In the genomic region with DNA sequence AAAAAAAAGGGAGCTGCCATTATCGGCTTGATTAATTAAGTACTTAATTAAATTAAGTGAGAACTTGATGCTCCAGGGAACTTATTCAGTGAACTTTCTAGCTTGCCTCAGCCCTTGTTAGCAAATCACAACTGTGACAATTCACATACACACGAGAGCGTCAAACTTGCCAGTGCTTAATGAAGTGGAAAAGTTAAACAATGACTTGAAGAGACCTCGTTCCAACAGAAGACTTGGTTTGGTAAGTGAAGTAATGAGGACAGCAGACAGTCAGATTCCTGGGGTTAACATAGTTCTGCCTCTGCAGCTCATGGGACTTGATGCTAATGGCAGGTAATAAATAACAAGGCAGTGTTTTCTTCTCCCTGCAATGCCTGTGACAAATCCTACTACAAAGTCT, we compare ENCODE assay signal across 15 mouse cellular contexts.
A peak's percentile ranks its signal among the peaks of the same experiment; 100 is the strongest.
DNase-seq lines count a peak whose midpoint lies in the region; ATAC-seq lines count a peak whose summit lies in the region.
"Had no signal": no experiment of that assay in that cellular context is flagged by ENCODE, and none has a peak within 500 bp of the region (broad histone marks: within the 10 kb centered on the region; RNA-seq: fewer than 3 reads in every experiment).

No protein-coding gene starts in this region.

- peaks cover 3% of the 10 kb centered on the region; the same call in 1 of the 2 replicates for H3K9me3 ChIP-seq in kidney, embryonic 14.5 days (ENCODE audit: control insufficient read depth, low read length)
- no peaks in the 10 kb centered on the region for H3K9me3 ChIP-seq in heart, embryonic 11.5 days (replicated peaks; ENCODE audit: control insufficient read depth, low read length)

- WGBS in kidney, embryonic 14.5 days: 6% methylated on average over 4 of the region's 4 CpGs
- WGBS in heart, embryonic 11.5 days (ENCODE audit: insufficient replicate concordance): 58% methylated on average over 4 of the region's 4 CpGs

- H3K9ac ChIP-seq in kidney, embryonic 14.5 days (ENCODE audit: low read depth, low read length): no peak overlapping the region
- no peak overlapping the region for H3K9ac ChIP-seq in heart, embryonic 11.5 days (ENCODE audit: low read depth, low read length)
- H3K9ac ChIP-seq: limb, embryonic 13.5 days; liver, postnatal 0 days had no signal

- no peak overlapping the region for H3K4me2 ChIP-seq in kidney, embryonic 14.5 days (replicated peaks; ENCODE audit: low read depth, low read length)
- no peak overlapping the region for H3K4me2 ChIP-seq in heart, embryonic 11.5 days
- H3K4me2 ChIP-seq: limb, embryonic 13.5 days had no signal

- peak; percentile 87; the same call in 1 of the 2 replicates for ATAC-seq in kidney, embryonic 14.5 days (ENCODE audit: low FRiP score, low TSS enrichment)
- no peak for ATAC-seq in heart, embryonic 11.5 days (replicated peaks; ENCODE audit: insufficient number of reproducible peaks, low FRiP score, low TSS enrichment)
- ATAC-seq: intestine, postnatal 0 days; liver, postnatal 0 days had no signal

- peak; percentile 12 for DNase-seq in kidney, adult 11 months
- no peak for DNase-seq in kidney, postnatal 10 days
- DNase-seq in embryo, embryonic 9.5 days (ENCODE audit: extremely low spot score): peak; percentile 35
- DNase-seq in retina, embryonic 14.5 days (ENCODE audit: low spot score): peak; percentile 90
- DNase-seq in left cerebral cortex, postnatal 4 days: no peak
- DNase-seq: cerebellum, postnatal 10 days; heart, adult 11 months; heart, postnatal 10 days; liver, postnatal 0 days; thymus, adult 2 months had no signal

- no peaks in the 10 kb centered on the region for H3K36me3 ChIP-seq in kidney, embryonic 14.5 days (ENCODE audit: control insufficient read depth, insufficient read depth, low read length)
- H3K36me3 ChIP-seq in heart, embryonic 11.5 days (ENCODE audit: control insufficient read depth, insufficient read depth, low read length): no peaks in the 10 kb centered on the region
- H3K36me3 ChIP-seq: limb, embryonic 13.5 days had no signal

- H3K4me3 ChIP-seq in kidney, embryonic 14.5 days (ENCODE audit: low read length): no peak overlapping the region
- H3K4me3 ChIP-seq in heart, embryonic 11.5 days (ENCODE audit: low read depth, low read length): no peak overlapping the region
- H3K4me3 ChIP-seq: limb, embryonic 13.5 days; megakaryocyte, embryonic 14.5 days had no signal

- H3K27ac ChIP-seq in kidney, embryonic 14.5 days (ENCODE audit: low read depth, low read length): no peak overlapping the region
- no peak overlapping the region for H3K27ac ChIP-seq in heart, embryonic 11.5 days (ENCODE audit: low read depth, low read length)
- H3K27ac ChIP-seq: limb, embryonic 13.5 days had no signal

- no peaks in the 10 kb centered on the region for H3K4me1 ChIP-seq in kidney, embryonic 14.5 days (ENCODE audit: control insufficient read depth, insufficient read depth, low read length)
- no peaks in the 10 kb centered on the region for H3K4me1 ChIP-seq in heart, embryonic 11.5 days (ENCODE audit: control insufficient read depth, insufficient read depth, low read length)
- H3K4me1 ChIP-seq: limb, embryonic 13.5 days; megakaryocyte, embryonic 14.5 days had no signal

- intact Hi-C loops in left cerebral cortex, postnatal 4 days (cut with DNase I): no loop called here

- H3K27me3 ChIP-seq in kidney, embryonic 14.5 days (ENCODE audit: control insufficient read depth, insufficient read depth, low read length): no peaks in the 10 kb centered on the region
- H3K27me3 ChIP-seq in heart, embryonic 11.5 days (ENCODE audit: control insufficient read depth, insufficient read depth, low read length): no peaks in the 10 kb centered on the region
- H3K27me3 ChIP-seq: limb, embryonic 13.5 days; megakaryocyte, embryonic 14.5 days had no signal

Comparison
In these comparisons a context has a peak if more than half of its experiments do, and no peak if none do; other contexts are left out.
1. DNase-seq: peak in kidney, adult 11 months (single experiment), embryo, embryonic 9.5 days (single experiment) and retina, embryonic 14.5 days (single experiment); none in kidney, postnatal 10 days (single experiment) and left cerebral cortex, postnatal 4 days (single experiment).